Comparison of ENCODE assay signal across 12 mouse cellular contexts in the genomic region with DNA sequence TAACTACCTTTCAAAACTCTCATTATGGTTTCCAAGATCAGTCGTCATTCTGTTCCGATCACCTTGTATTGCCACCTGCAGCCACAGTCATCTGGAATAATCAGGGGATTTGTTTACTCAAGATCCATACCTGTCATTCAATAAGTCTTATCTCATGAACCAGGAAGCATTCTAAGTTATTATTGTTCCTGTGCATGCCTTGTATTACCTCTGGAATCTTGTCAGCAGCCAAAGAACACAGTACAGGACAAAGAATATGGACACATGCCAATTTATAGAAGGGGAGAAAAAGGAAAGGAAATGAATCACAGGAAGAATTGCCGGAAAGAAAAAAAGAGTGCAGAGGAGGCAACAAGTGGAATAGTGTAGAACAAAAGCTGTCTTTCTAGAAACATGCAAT.
"Had no signal": no experiment of that assay in that cellular context is flagged by ENCODE, and none has a peak within 500 bp of the region (broad histone marks: within the 10 kb centered on the region; RNA-seq: fewer than 3 reads in every experiment).

No protein-coding gene starts in this region.

- H3K36me3 ChIP-seq: limb, embryonic 15.5 days; liver, embryonic 12.5 days; midbrain, embryonic 10.5 days; neural tube, embryonic 15.5 days had no signal

- H3K9ac ChIP-seq: limb, embryonic 15.5 days; liver, embryonic 12.5 days; neural tube, embryonic 15.5 days had no signal

- H3K4me3 ChIP-seq: left cerebral cortex, adult 2 months; limb, embryonic 15.5 days; liver, embryonic 12.5 days; midbrain, embryonic 10.5 days; myocyte; neural tube, embryonic 15.5 days had no signal

- H3K27ac ChIP-seq: left cerebral cortex, adult 2 months; limb, embryonic 15.5 days; liver, embryonic 12.5 days; midbrain, embryonic 10.5 days; neural tube, embryonic 15.5 days had no signal

- H3K4me2 ChIP-seq: limb, embryonic 15.5 days; liver, embryonic 12.5 days; neural tube, embryonic 15.5 days had no signal

- ATAC-seq: liver, embryonic 12.5 days had no signal

- DNase-seq: kidney, adult 8-10 months; kidney, postnatal 10 days; lung, postnatal 4 days; midbrain, embryonic 14.5 days; thymus, adult 18-20 months; thymus, postnatal 14 days had no signal

- H3K9me3 ChIP-seq: limb, embryonic 15.5 days; liver, embryonic 12.5 days; midbrain, embryonic 10.5 days; neural tube, embryonic 15.5 days had no signal

- H3K27me3 ChIP-seq: limb, embryonic 15.5 days; liver, embryonic 12.5 days; neural tube, embryonic 15.5 days had no signal

- H3K4me1 ChIP-seq: limb, embryonic 15.5 days; liver, embryonic 12.5 days; midbrain, embryonic 10.5 days; neural tube, embryonic 15.5 days had no signal
